Mouse (Mus musculus) heart, embryonic 13.5 days (tissue): ENCODE measurements at regions not wholly inside any gene's neighbourhood (a gene's known extent, or its start where the extent isn't known, plus 50 kb on each side); places are given as distances from the start of the nearest gene placed in this dataset.

Experiments
- ATAC-seq: fragments of 200-750 bp; cut with Nextera tagmentation; 2 replicates; pipeline ENCODE4 v1.8.0; 2017; ENCODE audit warnings: moderate TSS enrichment; ENCODE audit not compliant: insufficient number of reproducible peaks, low FRiP score, low TSS enrichment; ENCODE audit errors: extremely low read depth
- H3K27ac ChIP-seq: fragments of 300-500 bp; sonication (generic); replicated peaks from 2 replicates; pipeline ENCODE4 v1.5.1; 2015; ENCODE audit warnings: moderate library complexity, mild to moderate bottlenecking, inconsistent platforms
- H3K27me3 ChIP-seq: fragments of 300-500 bp; sonication (generic); replicated peaks from 2 replicates; pipeline ENCODE4 v1.6.1; 2015; ENCODE audit warnings: mild to moderate bottlenecking, inconsistent platforms
- H3K36me3 ChIP-seq: fragments of 300-500 bp; sonication (generic); 2 replicates; pipeline ENCODE4 v1.6.1; 2015; ENCODE audit warnings: mild to moderate bottlenecking, inconsistent platforms
- H3K4me1 ChIP-seq: fragments of 300-500 bp; sonication (generic); 2 replicates; pipeline ENCODE4 v1.6.1; 2015; ENCODE audit warnings: inconsistent platforms
- H3K4me2 ChIP-seq: fragments of 300-500 bp; sonication (generic); 2 replicates; pipeline ENCODE4 v1.6.1; 2015; ENCODE audit warnings: inconsistent platforms, mild to moderate bottlenecking, moderate library complexity
- H3K4me3 ChIP-seq: fragments of 300-500 bp; sonication (generic); 2 replicates; pipeline ENCODE4 v1.5.1; 2015; ENCODE audit warnings: moderate library complexity, mild to moderate bottlenecking, inconsistent platforms
- H3K9ac ChIP-seq: fragments of 300-500 bp; sonication (generic); 2 replicates; pipeline ENCODE4 v1.6.1; 2015; ENCODE audit warnings: inconsistent platforms, mild to moderate bottlenecking, moderate library complexity
- H3K9me3 ChIP-seq: fragments of 300-500 bp; sonication (generic); 2 replicates; pipeline ENCODE4 v1.6.1; 2016; ENCODE audit warnings: inconsistent platforms
- WGBS: fragments of 180-500 bp; shearing (Covaris S2); methylation state at CpG from one replicate; pipeline ENCODE4 v1.1.7; 2015; ENCODE audit warnings: mixed read lengths; 5-methylcytosine and 5-hydroxymethylcytosine counted together

DNA sequence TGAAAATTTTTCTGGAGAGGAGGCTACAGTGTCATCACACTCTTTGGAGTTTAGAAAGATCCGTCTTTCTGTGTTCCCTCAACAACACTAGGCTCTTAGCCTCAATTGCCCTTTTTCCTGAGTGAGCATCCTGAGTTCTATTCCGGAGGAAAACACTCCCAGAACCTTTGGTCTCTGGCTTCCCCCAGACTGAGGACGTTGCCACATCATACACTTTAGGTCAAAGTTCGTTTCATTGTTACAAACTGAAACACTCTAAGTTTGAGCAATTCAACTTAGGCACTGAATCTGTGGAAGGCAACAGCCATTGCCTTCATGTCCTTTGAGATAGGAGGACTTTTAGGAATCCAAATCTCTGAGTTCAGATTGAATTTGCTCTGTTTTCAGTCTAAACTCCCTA lies 85.0 kb downstream of the Arl4a start:
- 55% methylated on average over 4 of the region's 4 CpGs for WGBS
- Histone ChIP-seq H3K36me3 (no peaks in the 10 kb centered on the region), H3K4me3 (no peak overlapping the region), H3K4me2 (no peak overlapping the region), H3K4me1 (peaks cover 13% of the 10 kb centered on the region), H3K27ac (no peak overlapping the region), H3K9me3 (no peaks in the 10 kb centered on the region), H3K9ac (no peak overlapping the region), H3K27me3 (no peaks in the 10 kb centered on the region)
- ATAC-seq = no peak

DNA sequence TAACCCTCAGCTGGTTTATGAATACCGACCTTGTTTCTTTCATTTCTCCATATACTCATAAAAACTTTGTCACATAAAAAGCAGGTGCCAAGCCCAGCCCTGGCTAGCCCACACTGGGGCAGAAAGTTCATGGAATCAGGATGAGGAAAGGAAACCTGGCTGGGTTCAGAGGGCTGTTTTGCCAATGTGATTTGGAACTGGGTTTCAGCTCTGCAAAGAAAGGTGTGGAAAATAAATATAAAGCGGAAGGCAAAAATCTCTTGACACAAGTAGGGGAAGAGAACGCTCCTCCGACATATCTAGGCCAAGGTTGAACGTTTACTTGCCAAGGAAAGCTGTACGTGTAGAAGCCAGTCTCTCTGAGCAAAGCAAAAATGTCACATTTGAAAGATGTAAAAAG lies 85.9 kb downstream of the Arl4a start:
- no peak overlapping the region for H3K27ac ChIP-seq
- H3K27me3 ChIP-seq = no peaks in the 10 kb centered on the region
- H3K36me3 ChIP-seq = no peaks in the 10 kb centered on the region
- no peak overlapping the region for H3K9ac ChIP-seq
- H3K9me3 ChIP-seq = no peaks in the 10 kb centered on the region
- WGBS = 90% methylated on average over 6 of the region's 6 CpGs
- no peak overlapping the region for H3K4me2 ChIP-seq
- no peak for ATAC-seq
- no peak overlapping the region for H3K4me3 ChIP-seq
- H3K4me1 ChIP-seq = peaks cover 6% of the 10 kb centered on the region; the same call in 1 of the 2 replicates

DNA sequence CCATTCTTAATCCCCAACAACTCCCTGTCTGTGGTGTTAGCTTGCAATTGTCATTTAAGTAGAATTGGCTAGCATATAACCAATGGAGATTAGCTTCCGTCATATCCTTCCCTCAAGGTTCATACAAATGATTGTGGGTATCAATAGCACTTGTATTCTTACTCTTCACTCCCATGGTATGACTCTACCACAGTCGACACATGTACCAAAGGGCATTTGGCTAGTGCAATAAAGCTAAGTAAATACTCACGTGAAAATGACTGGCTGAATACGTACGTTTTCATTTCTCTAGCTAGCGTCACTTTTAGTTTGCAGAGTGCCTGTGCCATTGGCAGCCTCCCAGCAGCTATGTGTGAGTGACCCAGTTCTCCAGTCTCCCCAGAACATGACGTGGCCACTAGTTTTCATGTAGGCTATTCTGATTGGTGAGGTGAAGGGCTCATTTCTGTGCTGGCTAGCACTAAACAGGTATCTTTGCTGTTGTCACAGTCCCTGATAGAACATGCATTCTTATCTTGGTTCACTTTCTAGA lies 87.5 kb downstream of the Arl4a start:
- Histone ChIP-seq H3K4me3 (no peak overlapping the region), H3K4me1 (no peaks in the 10 kb centered on the region), H3K27me3 (no peaks in the 10 kb centered on the region), H3K27ac (no peak overlapping the region), H3K9ac (no peak overlapping the region), H3K36me3 (no peaks in the 10 kb centered on the region), H3K9me3 (no peaks in the 10 kb centered on the region), H3K4me2 (no peak overlapping the region)
- 70% methylated on average over 7 of the region's 7 CpGs for WGBS
- ATAC-seq = no peak

DNA sequence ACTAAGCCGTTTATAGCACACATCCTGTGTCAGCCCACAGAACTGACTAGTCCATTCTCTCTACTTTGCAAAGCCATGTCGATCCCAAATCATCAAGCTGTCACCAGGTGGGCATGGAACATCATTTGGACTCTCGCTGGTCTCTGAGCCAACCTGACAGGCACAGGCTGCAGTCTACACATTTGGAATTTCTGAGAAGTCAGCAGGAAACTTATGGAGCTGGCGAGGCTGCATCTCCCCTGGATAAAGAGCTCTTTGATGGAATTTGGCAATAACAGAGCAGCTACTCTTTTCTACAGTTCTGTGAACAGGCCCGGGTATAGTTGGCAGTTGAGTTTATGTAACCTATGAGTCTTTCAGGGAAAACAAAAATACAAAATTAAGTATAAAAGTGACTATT lies 94.9 kb downstream of the Arl4a start:
- Histone ChIP-seq H3K36me3 (no peaks in the 10 kb centered on the region), H3K9me3 (no peaks in the 10 kb centered on the region), H3K4me1 (peaks cover 4% of the 10 kb centered on the region), H3K9ac (no peak overlapping the region), H3K4me3 (no peak overlapping the region), H3K27ac (no peak overlapping the region), H3K4me2 (no peak overlapping the region), H3K27me3 (no peaks in the 10 kb centered on the region)
- no peak for ATAC-seq
- 55% methylated on average over 5 of the region's 5 CpGs for WGBS

DNA sequence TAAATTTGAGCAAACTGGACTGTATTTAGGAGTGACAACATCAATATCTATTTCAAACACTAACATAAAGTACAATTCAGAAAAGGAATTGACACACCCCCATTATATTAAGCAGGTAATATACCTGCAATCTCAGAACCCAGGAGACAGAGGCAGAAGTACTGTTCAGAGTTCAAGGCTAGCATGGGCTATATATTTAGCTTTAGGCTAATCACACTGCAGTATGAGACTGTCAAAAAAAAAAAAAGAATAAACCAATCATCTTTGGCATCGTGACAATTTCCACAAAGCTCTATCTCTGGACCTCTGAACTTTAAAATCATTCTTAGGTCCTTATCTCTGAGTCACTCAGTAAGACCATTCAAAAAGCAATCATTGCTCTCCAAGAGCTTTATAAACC lies 96.7 kb downstream of the Arl4a start:
- Histone ChIP-seq H3K4me3 (no peak overlapping the region), H3K9ac (no peak overlapping the region), H3K4me2 (no peak overlapping the region), H3K27me3 (no peaks in the 10 kb centered on the region), H3K9me3 (no peaks in the 10 kb centered on the region), H3K27ac (no peak overlapping the region), H3K36me3 (no peaks in the 10 kb centered on the region), H3K4me1 (peaks cover 11% of the 10 kb centered on the region)
- no peak for ATAC-seq
- 36% methylated on average over 1 of the region's 1 CpGs for WGBS

DNA sequence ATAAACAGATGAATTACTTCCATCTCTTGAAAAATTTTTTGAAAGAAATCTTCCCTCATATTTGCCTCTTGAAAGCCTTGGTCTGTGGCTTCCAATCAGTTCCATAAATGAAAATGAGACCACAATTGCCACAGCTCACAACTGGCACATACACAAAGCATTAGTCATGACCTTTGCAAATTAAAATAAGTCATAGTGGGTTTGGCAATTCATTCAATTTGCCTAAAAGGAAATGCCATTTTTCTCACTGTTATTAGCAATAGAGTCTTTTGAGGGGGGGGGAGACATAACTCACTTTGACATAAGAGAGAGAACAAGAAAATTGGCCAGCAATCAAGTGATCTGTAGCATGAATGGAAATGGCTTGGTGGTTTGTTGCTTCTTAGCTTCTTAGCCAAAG lies 98.8 kb downstream of the Arl4a start:
- no peak overlapping the region for H3K4me3 ChIP-seq
- no peaks in the 10 kb centered on the region for H3K9me3 ChIP-seq
- H3K4me2 ChIP-seq = no peak overlapping the region
- H3K4me1 ChIP-seq = peaks cover 18% of the 10 kb centered on the region
- no peak for ATAC-seq
- H3K36me3 ChIP-seq = no peaks in the 10 kb centered on the region
- H3K9ac ChIP-seq = no peak overlapping the region
- H3K27me3 ChIP-seq = no peaks in the 10 kb centered on the region
- no peak overlapping the region for H3K27ac ChIP-seq

DNA sequence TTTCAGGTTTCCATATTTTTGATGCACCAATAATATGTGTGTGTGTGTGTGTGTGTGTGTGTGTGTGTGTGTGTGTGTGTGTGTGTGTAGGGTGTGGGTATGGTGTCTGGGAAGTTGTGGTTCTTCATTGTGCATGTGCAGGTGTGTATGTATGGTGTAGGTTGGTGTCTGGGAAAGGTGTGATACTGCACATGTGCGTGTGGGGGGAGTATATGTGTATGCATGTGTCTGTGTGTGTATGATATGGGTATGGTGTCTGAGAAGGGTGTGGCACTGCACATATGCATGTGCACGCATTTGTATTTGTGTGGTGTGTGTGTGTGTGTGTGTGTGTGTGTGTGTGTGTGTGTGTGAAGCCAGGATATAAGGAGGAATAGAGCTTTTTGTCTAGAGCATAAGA lies 99.6 kb downstream of the Arl4a start:
- Histone ChIP-seq H3K9me3 (no peaks in the 10 kb centered on the region), H3K4me2 (no peak overlapping the region), H3K36me3 (no peaks in the 10 kb centered on the region), H3K27me3 (no peaks in the 10 kb centered on the region), H3K27ac (no peak overlapping the region), H3K4me1 (peaks cover 18% of the 10 kb centered on the region), H3K4me3 (no peak overlapping the region), H3K9ac (no peak overlapping the region)
- no peak for ATAC-seq
- WGBS = 89% methylated on average over 2 of the region's 2 CpGs

DNA sequence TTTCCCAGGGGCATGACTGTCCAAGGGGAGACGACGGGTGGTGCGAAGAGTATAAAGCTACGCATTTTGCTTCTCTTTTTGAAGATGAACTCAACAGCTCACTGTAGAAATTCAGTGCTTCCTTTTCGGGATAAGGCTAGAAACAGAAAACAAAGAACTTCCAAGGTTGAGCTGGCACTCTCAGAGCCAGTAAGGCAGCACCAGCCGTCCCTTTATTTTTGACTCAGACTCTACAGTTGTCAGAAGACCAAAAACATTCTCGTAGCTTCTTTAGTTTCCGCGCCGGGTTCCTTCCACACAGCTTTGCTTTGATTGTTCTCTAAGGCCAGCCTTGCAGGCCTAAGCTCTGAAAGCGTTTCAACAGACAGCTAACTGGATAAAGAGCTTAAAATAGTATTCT lies 101.5 kb downstream of the Arl4a start:
- H3K27me3 ChIP-seq = no peaks in the 10 kb centered on the region
- H3K4me2 ChIP-seq = peak overlapping the region; percentile 41
- 0 out of 2 replicates have a peak overlapping the region, but pooled peaks have one; percentile 10 for H3K9ac ChIP-seq
- H3K36me3 ChIP-seq = no peaks in the 10 kb centered on the region
- no peaks in the 10 kb centered on the region for H3K9me3 ChIP-seq
- WGBS = 29% methylated on average over 11 of the region's 11 CpGs
- no peak for ATAC-seq
- H3K4me3 ChIP-seq = no peak overlapping the region
- peaks cover 16% of the 10 kb centered on the region for H3K4me1 ChIP-seq
- peak overlapping the region; percentile 55 for H3K27ac ChIP-seq

DNA sequence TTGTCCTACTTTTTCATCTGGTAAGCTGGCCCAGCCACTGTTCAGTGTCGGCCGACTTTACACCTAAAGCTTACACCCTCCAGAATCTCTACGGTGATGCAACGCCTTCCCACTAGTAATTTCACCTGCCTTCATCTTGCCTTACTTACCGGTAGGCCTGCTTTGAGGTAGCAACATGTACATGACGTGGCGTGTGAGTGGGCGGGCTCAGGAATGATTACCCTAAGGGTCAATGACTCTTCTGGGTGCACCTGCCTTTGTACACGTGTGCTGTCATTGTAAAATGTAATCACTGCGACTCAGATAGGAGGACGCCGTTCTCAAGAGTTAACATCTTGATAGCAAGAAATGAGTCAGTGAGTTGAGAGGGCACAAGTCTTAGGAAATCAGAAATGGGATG lies 102.0 kb downstream of the Arl4a start:
- Histone ChIP-seq H3K4me2 (peak overlapping the region; percentile 41), H3K4me1 (peaks cover 14% of the 10 kb centered on the region), H3K36me3 (no peaks in the 10 kb centered on the region), H3K27ac (no peak overlapping the region), H3K27me3 (no peaks in the 10 kb centered on the region), H3K4me3 (no peak overlapping the region), H3K9me3 (no peaks in the 10 kb centered on the region), H3K9ac (no peak overlapping the region)
- no peak for ATAC-seq
- WGBS = 65% methylated on average over 12 of the region's 12 CpGs

DNA sequence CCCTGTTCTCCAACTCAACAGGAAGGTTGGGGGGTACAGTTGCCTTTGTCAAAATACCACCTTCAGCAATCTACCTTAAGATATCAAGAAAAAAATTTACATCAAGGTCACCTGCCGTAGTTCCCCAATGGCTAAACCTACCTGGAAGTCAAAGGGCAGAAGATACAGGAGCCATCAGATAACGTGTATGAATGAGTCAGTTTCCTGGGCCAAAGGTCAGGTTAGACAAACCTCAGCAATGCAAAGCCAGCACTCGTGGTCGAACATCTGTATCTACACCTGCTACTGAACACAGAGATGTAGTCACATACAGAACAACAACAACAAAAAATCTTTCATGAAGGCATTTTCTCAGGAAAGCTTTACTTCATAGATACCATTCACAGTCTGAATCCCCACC lies 102.9 kb downstream of the Arl4a start:
- no peak overlapping the region for H3K27ac ChIP-seq
- ATAC-seq = no peak
- no peaks in the 10 kb centered on the region for H3K36me3 ChIP-seq
- no peaks in the 10 kb centered on the region for H3K27me3 ChIP-seq
- no peak overlapping the region for H3K4me2 ChIP-seq
- peaks cover 14% of the 10 kb centered on the region for H3K4me1 ChIP-seq
- no peaks in the 10 kb centered on the region for H3K9me3 ChIP-seq
- 67% methylated on average over 4 of the region's 4 CpGs for WGBS
- no peak overlapping the region for H3K4me3 ChIP-seq
- H3K9ac ChIP-seq = no peak overlapping the region

DNA sequence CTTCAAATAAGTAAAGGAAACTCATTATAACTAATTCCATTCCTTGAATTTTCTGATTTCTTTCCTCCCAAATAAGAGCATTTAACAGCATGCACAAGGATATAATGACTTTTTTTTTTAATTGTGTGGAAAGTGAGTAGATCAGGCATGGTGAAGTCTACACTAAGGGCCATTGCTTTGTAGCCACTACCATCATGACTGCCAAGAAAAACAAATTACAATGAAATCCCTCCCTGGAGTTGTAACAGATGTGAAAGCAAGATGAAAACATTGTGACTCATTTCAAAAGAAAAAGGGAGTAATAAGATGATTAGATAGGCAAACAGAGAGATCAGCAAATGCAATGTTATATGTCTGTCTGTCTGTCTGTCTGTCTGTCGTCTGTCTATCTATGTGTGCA lies 106.6 kb downstream of the Arl4a start:
- Histone ChIP-seq H3K4me3 (no peak overlapping the region), H3K9me3 (no peaks in the 10 kb centered on the region), H3K4me2 (no peak overlapping the region), H3K9ac (no peak overlapping the region), H3K27ac (no peak overlapping the region), H3K4me1 (peaks cover 8% of the 10 kb centered on the region), H3K36me3 (no peaks in the 10 kb centered on the region), H3K27me3 (no peaks in the 10 kb centered on the region)
- WGBS = 56% methylated on average over 1 of the region's 1 CpGs
- no peak for ATAC-seq

DNA sequence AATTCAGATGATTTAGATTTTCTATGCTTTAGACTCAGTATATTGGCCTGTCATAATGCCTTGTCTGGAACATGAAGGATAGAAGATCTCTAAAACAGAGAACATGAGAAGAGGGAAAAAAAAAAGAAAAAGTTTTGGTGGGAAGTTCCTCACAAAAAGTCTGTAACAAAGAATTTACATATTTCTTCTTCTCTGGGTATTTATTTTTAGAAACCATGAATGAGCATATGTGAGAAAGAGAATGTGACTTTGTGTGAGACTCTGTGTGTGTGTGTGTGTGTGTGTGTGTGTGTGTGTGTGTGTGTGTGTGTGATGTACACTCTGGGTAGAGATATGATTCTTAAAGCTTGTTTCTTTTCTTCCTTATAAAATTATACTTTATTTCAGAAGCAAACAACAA lies 109.9 kb downstream of the Arl4a start:
- ATAC-seq = no peak
- Histone ChIP-seq H3K27me3 (no peaks in the 10 kb centered on the region), H3K4me3 (no peak overlapping the region), H3K4me1 (no peaks in the 10 kb centered on the region), H3K9ac (no peak overlapping the region), H3K27ac (no peak overlapping the region), H3K36me3 (no peaks in the 10 kb centered on the region), H3K9me3 (no peaks in the 10 kb centered on the region), H3K4me2 (no peak overlapping the region)
